Mouse (Mus musculus) stomach, embryonic 16.5 days (tissue): ENCODE measurements around the gene Zic2. TPM values are rescaled to one million over a fixed set of nuclear protein-coding genes. Genes with fewer than 3 reads are reported as not detected.
"Not testable (repeated sequence)": the region's sequence is repeated elsewhere in the genome, so short reads cannot be mapped to it uniquely, and the experiment has no call there.

Source experiments
- ATAC-seq: fragments of 200-750 bp; cut with Nextera tagmentation; 2 replicates; pipeline ENCODE4 v1.8.0; 2017; ENCODE audit warnings: moderate number of reproducible peaks, moderate TSS enrichment; ENCODE audit not compliant: insufficient read depth, low FRiP score
- H3K27ac ChIP-seq: fragments of 300-500 bp; sonication (generic); 2 replicates; pipeline ENCODE4 v1.5.1; 2014; ENCODE audit warnings: low read length
- H3K27me3 ChIP-seq: fragments of 300-500 bp; sonication (generic); 2 replicates; pipeline ENCODE4 v1.6.1; 2014; ENCODE audit warnings: low read length, control low read depth, mixed read lengths; ENCODE audit not compliant: control insufficient read depth, insufficient read depth
- H3K36me3 ChIP-seq: fragments of 300-500 bp; sonication (generic); 2 replicates; pipeline ENCODE4 v1.6.1; 2014; ENCODE audit warnings: low read length; ENCODE audit not compliant: control insufficient read depth, insufficient read depth
- H3K4me1 ChIP-seq: fragments of 300-500 bp; sonication (generic); 2 replicates; pipeline ENCODE4 v1.6.1; 2014; ENCODE audit warnings: low read length, control low read depth, mixed read lengths; ENCODE audit not compliant: control insufficient read depth, insufficient read depth
- H3K4me2 ChIP-seq: fragments of 300-500 bp; sonication (generic); 2 replicates; pipeline ENCODE4 v1.6.1; 2014; ENCODE audit warnings: low read depth, low read length, mixed read lengths
- H3K4me3 ChIP-seq: fragments of 300-500 bp; sonication (generic); replicated peaks from 2 replicates; pipeline ENCODE4 v1.5.1; 2014; ENCODE audit warnings: mild to moderate bottlenecking, low read length
- H3K9ac ChIP-seq: fragments of 300-500 bp; sonication (generic); 2 replicates; pipeline ENCODE4 v1.6.1; 2014; ENCODE audit warnings: low read length
- H3K9me3 ChIP-seq: fragments of 300-500 bp; sonication (generic); replicated peaks from 2 replicates; pipeline ENCODE4 v1.6.1; 2016; ENCODE audit warnings: low read length, control low read depth; ENCODE audit not compliant: control insufficient read depth
- WGBS: fragments of 180-500 bp; shearing (Covaris S2); extraction: QIAGEN DNeasy Blood & Tissue Kit; methylation state at CpG from one replicate; pipeline ENCODE4 v1.1.7; 2014; 5-methylcytosine and 5-hydroxymethylcytosine counted together
- polyA plus RNA-seq: library from polyadenylated mRNA; unstranded; fragments of >200 nt; fragmentation: Nextera tagmentation; extraction: Ambion mirVana; gene quantifications from 2 replicates; pipeline ENCODE4 v1.2.1, GENCODE M21; 2015

The Zic2 gene
- polyA plus RNA-seq, 1 experiment from 2014 or later, result not detected

DNA sequence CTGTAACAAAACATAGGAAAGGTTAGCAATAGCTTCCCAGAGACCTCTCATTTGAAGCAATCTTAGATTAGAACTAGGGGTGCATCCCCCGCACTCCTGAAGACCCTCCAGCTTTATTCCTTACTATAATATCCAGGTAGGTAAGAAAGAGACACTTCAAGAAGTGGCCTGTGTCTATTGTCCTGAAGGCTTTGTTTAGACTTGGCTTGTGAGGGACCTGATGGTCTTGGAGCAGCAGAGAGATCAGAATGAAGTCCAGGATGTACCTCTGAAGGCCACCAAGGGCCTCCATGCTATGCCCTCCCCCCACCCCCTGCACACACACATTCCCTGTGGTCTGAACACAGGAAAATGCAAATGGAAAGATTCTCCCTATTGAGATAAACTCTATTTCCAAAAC is 15.5 kb upstream of the Zic2 start:
- WGBS, result 86% methylated on average over 1 of the region's 1 CpGs
- Histone ChIP-seq H3K4me2 (no peak overlapping the region), H3K4me3 (no peak overlapping the region), H3K36me3 (no peaks in the 10 kb centered on the region), H3K27ac (no peak overlapping the region), H3K27me3 (peaks cover 63% of the 10 kb centered on the region), H3K4me1 (peaks cover 14% of the 10 kb centered on the region), H3K9ac (no peak overlapping the region), H3K9me3 (no peaks in the 10 kb centered on the region)
- no peak for ATAC-seq

DNA sequence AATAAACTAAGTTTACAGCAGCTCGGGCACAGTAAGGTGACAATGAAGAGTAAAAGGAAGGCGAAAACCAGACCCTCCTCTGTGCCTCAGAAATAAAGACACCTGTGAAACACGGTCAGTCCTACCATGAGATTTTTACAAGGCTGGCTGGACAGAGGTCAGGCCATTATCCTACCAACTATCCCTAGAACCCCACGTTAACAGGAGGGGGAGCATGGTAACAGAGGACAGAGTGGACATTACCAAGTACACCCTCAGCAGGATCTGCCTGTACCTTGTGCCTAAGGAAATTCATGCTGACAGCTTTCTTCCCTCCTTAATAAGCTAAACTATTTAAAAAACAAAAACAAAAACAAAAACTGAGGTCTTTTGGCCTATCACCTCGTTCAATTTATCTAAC is 15.0 kb upstream of the Zic2 start:
- Histone ChIP-seq H3K27ac (no peak overlapping the region), H3K4me3 (no peak overlapping the region), H3K27me3 (peaks cover 63% of the 10 kb centered on the region), H3K4me2 (no peak overlapping the region), H3K36me3 (no peaks in the 10 kb centered on the region), H3K9me3 (no peaks in the 10 kb centered on the region), H3K4me1 (peaks cover 18% of the 10 kb centered on the region), H3K9ac (no peak overlapping the region)
- WGBS, result 55% methylated on average over 5 of the region's 5 CpGs
- no peak for ATAC-seq

DNA sequence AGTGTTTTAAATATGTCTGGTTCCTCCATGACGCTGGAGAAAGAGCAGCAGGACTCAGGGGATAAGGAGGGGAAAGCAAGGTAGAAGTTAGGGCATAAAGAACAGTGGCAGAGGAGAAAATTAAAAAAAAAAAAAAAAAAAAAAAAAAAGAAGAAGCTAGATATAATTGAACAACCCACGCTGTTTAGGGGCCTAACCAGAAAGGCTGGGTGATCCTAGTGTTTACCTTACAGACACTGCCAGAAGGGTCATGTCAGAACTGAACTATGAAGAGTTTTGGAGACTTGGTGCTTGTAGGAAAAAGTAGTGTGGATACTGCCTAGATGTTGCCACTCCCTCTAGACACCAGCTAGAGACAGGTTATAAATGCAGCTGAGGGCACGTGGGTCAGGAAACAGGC is 13.7 kb upstream of the Zic2 start:
- no peaks in the 10 kb centered on the region for H3K9me3 ChIP-seq
- no peaks in the 10 kb centered on the region for H3K36me3 ChIP-seq
- peaks cover 21% of the 10 kb centered on the region for H3K4me1 ChIP-seq
- WGBS, result 29% methylated on average over 3 of the region's 3 CpGs
- H3K4me2 ChIP-seq, result no peak overlapping the region
- no peak overlapping the region for H3K27ac ChIP-seq
- no peak for ATAC-seq
- no peak overlapping the region for H3K4me3 ChIP-seq
- peaks cover 65% of the 10 kb centered on the region for H3K27me3 ChIP-seq
- no peak overlapping the region for H3K9ac ChIP-seq

DNA sequence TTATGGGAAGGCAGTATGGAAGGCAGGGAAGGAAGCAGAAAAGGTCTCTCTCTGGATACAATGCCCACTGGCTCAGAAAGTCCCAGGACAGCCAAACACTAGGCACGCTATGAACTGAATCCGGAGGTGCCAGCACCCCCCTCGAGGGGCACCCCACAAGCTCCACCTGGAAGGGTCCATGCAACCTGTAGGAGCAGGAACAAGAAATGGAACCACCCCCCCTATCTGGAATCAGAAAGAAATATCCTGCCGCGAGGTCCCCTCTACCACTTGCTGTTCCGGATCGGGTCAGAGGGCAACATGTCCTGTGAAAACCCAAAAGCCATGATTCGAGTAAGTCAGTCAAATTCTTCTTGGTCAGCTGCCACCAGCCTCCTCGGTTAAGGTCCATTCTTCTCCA is 13.3 kb upstream of the Zic2 start:
- H3K27me3 ChIP-seq, result peaks cover 69% of the 10 kb centered on the region
- no peaks in the 10 kb centered on the region for H3K36me3 ChIP-seq
- WGBS, result 32% methylated on average over 9 of the region's 9 CpGs

DNA sequence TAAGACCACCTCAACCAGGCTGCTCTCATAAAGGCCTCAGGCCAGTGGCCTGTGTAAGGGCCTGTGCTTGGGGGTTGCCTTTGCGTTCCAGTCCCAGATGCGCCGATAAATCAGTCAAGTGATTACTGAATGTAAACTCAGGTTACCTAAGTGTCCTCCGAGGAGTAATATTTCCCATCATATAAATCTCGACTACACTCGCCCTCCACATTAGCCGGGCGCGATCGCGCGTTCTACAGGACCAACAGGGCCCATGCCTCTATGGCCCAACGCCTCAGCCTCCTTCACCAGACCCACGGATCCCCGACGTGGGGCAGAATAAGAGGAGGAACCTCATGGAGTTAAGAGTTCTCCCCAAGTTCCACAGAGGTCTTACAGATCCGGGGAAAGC is 12.6 kb upstream of the Zic2 start:
- H3K9ac ChIP-seq, result no peak overlapping the region
- H3K27me3 ChIP-seq, result peaks cover 75% of the 10 kb centered on the region
- H3K36me3 ChIP-seq, result no peaks in the 10 kb centered on the region
- no peak overlapping the region for H3K27ac ChIP-seq
- no peaks in the 10 kb centered on the region for H3K9me3 ChIP-seq
- 25% methylated on average over 17 of the region's 17 CpGs for WGBS
- H3K4me2 ChIP-seq, result no peak overlapping the region
- H3K4me1 ChIP-seq, result peaks cover 21% of the 10 kb centered on the region
- ATAC-seq, result no peak
- no peak overlapping the region for H3K4me3 ChIP-seq

More for the DNA sequence above, 13.3 kb upstream of the Zic2 start:
- no peak for ATAC-seq
- peaks cover 21% of the 10 kb centered on the region for H3K4me1 ChIP-seq
- H3K4me2 ChIP-seq, result no peak overlapping the region
- no peaks in the 10 kb centered on the region for H3K9me3 ChIP-seq
- no peak overlapping the region for H3K27ac ChIP-seq
- no peak overlapping the region for H3K9ac ChIP-seq
- H3K4me3 ChIP-seq, result no peak overlapping the region

DNA sequence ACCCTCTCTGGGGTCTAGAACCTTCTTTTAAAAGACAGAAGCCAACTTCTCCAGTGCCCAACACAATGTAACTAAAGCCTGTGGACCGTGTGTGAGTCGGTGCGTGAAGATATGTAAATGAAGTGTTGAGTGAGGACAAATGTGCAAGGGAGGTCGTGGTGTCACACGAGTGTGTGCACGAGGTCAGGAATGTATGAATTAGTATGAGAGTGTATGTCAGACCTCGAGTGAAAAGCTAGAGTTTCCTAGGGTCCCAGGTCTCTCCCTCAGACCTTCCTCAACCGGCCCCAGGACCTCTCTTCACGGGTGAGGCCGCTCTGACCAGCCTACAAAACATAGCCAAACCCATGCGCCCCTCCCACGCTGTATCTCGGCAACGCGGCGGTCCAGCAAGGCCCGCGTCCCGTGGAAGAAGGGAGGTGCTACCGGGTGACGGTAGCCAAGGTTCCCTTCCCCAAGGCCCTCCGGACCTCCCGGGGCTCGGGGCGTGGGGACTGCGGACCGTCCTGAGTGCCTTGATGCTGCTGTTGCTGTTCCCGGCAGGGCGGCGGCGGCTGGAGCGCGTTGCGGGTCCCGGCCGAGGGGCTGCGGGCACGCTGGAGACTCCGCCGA is 12.0 kb upstream of the Zic2 start:
- Histone ChIP-seq H3K9me3 (no peaks in the 10 kb centered on the region), H3K4me1 (peaks cover 21% of the 10 kb centered on the region), H3K36me3 (no peaks in the 10 kb centered on the region), H3K4me2 (peak overlapping the region; percentile 96), H3K27ac (no peak overlapping the region), H3K4me3 (peak overlapping the region; percentile 50), H3K9ac (no peak overlapping the region), H3K27me3 (peaks cover 80% of the 10 kb centered on the region)
- ATAC-seq, result no peak
- 3% methylated on average over 40 of the region's 40 CpGs for WGBS

DNA sequence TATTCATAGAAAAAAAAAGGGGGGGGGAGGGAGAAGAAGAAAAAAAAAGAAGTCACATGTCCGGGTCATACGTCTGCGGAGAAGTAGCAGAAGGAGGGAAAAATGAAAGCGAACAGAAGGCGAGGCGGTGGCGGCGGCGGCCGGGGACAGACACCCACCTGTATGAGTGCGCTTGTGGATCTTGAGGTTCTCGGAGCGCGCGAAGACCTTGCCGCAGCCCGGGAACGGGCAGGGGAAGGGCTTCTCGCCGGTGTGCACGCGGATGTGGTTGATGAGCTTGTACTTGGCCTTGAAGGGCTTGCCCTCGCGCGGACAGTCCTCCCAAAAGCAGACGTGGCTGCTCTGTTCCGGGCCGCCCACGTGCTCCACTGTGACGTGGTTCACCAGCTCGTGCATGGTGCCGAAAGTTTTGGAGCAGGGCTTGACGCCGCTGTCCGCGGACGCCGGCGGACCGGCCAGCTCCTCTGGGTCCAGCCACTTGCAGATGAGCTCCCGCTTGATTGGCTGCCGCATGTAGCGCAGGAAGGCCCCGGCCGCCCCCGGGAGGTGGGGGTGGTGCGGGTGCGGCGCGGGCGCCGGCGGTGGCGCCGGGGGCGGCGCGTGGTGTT is 11.4 kb upstream of the Zic2 start:
- not testable (repeated sequence) for H3K9me3 ChIP-seq, H3K27ac ChIP-seq, H3K36me3 ChIP-seq
- Histone ChIP-seq H3K4me2 (peak overlapping the region; percentile 96), H3K4me1 (peaks cover 21% of the 10 kb centered on the region), H3K9ac (peak overlapping the region; percentile 46), H3K27me3 (peaks cover 84% of the 10 kb centered on the region), H3K4me3 (peak overlapping the region; percentile 50)
- under 1% methylated on average over 49 of the region's 58 CpGs for WGBS
- ATAC-seq, result peak; percentile 43; the same call in 1 of the 2 replicates

DNA sequence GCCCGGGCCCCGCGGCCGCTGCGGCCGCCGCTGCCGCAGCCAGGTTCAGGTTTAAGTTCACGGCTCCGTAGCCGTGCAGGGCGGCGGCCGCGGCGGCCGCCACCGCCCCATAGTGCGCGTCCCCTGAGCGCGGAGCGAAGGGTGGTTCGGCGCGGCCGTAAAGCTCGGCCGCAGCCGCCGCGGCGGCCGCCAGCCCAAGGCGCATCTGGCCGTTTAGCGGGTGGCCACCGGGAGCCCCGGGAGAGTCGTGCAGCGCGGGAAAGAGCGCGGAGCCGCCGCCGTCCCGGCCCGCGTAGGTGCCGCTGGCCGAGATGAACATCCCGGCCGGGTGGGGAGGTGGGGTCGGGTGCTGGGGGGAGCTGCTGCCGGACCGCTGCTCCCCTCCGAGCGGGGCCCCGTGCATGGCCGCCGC is 10.9 kb upstream of the Zic2 start:
- Histone ChIP-seq H3K27me3 (peaks cover 89% of the 10 kb centered on the region), H3K9ac (peak overlapping the region; percentile 46), H3K36me3 (no peaks in the 10 kb centered on the region), H3K9me3 (no peaks in the 10 kb centered on the region), H3K27ac (no peak overlapping the region), H3K4me2 (peak overlapping the region; percentile 96), H3K4me3 (peak overlapping the region; percentile 50), H3K4me1 (peaks cover 21% of the 10 kb centered on the region)
- ATAC-seq, result peak; percentile 35; the same call in 1 of the 2 replicates
- WGBS, result under 1% methylated on average over 56 of the region's 62 CpGs

DNA sequence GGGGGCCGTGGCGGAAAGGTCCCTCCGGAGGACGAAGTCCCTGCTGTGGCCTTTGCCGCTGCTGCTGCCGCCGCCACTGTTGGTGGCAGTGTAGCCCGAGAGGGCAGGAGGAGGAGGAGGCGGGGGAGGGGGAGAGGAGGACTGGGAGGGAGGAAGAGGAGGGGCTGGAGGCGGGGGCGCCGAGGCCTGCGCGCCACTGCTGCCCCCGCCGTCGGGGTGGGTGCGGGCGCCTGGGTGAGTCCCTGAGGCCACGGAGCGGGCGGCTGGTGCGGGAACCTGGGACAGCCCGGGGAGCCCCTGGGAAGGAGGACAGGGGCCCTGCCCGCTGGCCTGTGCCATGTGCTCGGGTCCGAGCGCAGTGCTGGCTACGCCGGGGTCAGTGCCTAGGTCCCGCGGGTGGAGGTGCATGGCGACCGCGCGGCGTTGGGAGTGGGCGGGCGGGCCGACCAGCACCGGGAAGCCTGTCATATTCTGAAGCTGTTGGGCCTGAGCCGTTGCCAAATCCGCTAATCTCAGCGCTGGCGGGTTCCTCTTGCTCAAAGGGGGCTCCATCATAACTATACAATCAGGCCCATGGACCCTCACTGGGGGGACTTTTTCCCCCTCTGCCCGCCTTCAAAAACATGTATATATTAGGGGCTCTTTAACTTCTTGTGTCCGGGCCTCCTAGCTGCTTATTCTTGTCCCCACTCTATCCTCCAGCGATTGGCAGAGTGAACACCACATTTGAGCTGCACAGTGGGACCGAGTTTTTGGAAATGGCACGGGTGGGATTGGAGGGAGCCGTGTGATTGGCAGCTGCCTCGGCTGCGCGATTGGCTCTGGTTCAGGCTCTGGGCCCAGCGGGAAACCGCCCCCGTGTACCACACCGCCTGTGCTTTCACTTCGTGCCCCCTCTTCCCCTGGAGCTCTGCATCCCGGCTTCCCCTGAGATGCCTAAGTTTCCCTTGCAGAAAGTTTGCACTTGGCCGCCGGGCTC is 10.2 kb upstream of the Zic2 start, which contains the start of gene Zic5:
Gene Zic5 (minus strand): TSS at position 915 of the 979 bp plus-strand sequence.
- H3K9me3 ChIP-seq, result no peaks in the 10 kb centered on the region
- no peak within 1 kb of the TSS for H3K9ac ChIP-seq
- WGBS, result under 1% methylated on average over 53 of the region's 62 CpGs

More for the DNA sequence above, 10.2 kb upstream of the Zic2 start, which contains the start of gene Zic5:
- H3K4me3 ChIP-seq, result peak within 1 kb of the TSS; percentile 50
- peaks cover 89% of the 10 kb centered on the region for H3K27me3 ChIP-seq
- H3K27ac ChIP-seq, result no peak within 1 kb of the TSS
- peak within 1 kb of the TSS; percentile 96 for H3K4me2 ChIP-seq
- 0 out of 2 replicates have a peak, but pooled peaks have one; percentile 18 for ATAC-seq
- H3K4me1 ChIP-seq, result peaks cover 21% of the 10 kb centered on the region
- H3K36me3 ChIP-seq, result no peaks in the 10 kb centered on the region
